Mouse (Mus musculus): ENCODE measurements around the gene Cacnb2. TPM values are rescaled to one million over a fixed set of nuclear protein-coding genes. Genes with fewer than 3 reads are reported as not detected.
A peak's percentile ranks its signal among the peaks of the same experiment; 100 is the strongest.

Cacnb2 gene
- not detected in 2 replicates for polyA plus RNA-seq (2012; ENCODE audit: insufficient read depth, insufficient read length, low replicate concordance, missing spikeins)

GRCm38 (mm10) chr2:14602788-14603187 is at the start of gene Cacnb2:
Cacnb2 (plus strand) TSS chr2:14603088.
- TF ChIP-seq CTCF (IDR thresholded peaks at IDR 0.05; ENCODE audit: insufficient read depth, low read depth, low read length) (no peak), POLR2A (IDR thresholded peaks at IDR 0.05; ENCODE audit: insufficient read depth, low read depth, low read length) (no peak)
- WGBS: 59% methylated on average over 3 of the region's 3 CpGs
- H3K4me1 ChIP-seq (ENCODE audit: control insufficient read depth, insufficient read depth, low read length): peaks cover 3% of the 10 kb centered on the region; the same call in 1 of the 2 replicates
- H3K4me3 ChIP-seq (ENCODE audit: insufficient read depth, low read depth, low read length): peak within 1 kb of the TSS; percentile 54
- H3K27ac ChIP-seq (ENCODE audit: insufficient read depth, low read depth, low read length): no peak within 1 kb of the TSS

- 78% methylated on average over 2 of the region's 2 CpGs for WGBS
- TF ChIP-seq CTCF (IDR thresholded peaks at IDR 0.05; ENCODE audit: insufficient read depth, low read depth, low read length) (no peak), POLR2A (IDR thresholded peaks at IDR 0.05; ENCODE audit: insufficient read depth, low read depth, low read length) (no peak)
- Histone ChIP-seq H3K4me1 (ENCODE audit: control insufficient read depth, insufficient read depth, low read length) (no peaks in the 10 kb centered on the region), H3K4me3 (ENCODE audit: insufficient read depth, low read depth, low read length) (no peak overlapping the region), H3K27ac (ENCODE audit: insufficient read depth, low read depth, low read length) (no peak overlapping the region)
These were observed 34.9 kb upstream of the Cacnb2 start for GRCm38 (mm10) chr2:14568020-14568419.

- TF ChIP-seq POLR2A (IDR thresholded peaks at IDR 0.05; ENCODE audit: insufficient read depth, low read depth, low read length) (no peak), CTCF (IDR thresholded peaks at IDR 0.05; ENCODE audit: insufficient read depth, low read depth, low read length) (no peak)
- Histone ChIP-seq H3K4me1 (ENCODE audit: control insufficient read depth, insufficient read depth, low read length) (no peaks in the 10 kb centered on the region), H3K4me3 (ENCODE audit: insufficient read depth, low read depth, low read length) (no peak overlapping the region)
These were observed 31.6 kb upstream of the Cacnb2 start for GRCm38 (mm10) chr2:14571300-14571699.

GRCm38 (mm10) chr2:14589541-14589940 is 13.3 kb upstream of the Cacnb2 start:
- Histone ChIP-seq H3K4me3 (ENCODE audit: insufficient read depth, low read depth, low read length) (no peak overlapping the region), H3K4me1 (ENCODE audit: control insufficient read depth, insufficient read depth, low read length) (no peaks in the 10 kb centered on the region), H3K27ac (ENCODE audit: insufficient read depth, low read depth, low read length) (no peak overlapping the region)
- TF ChIP-seq POLR2A (IDR thresholded peaks at IDR 0.05; ENCODE audit: insufficient read depth, low read depth, low read length) (no peak), CTCF (IDR thresholded peaks at IDR 0.05; ENCODE audit: insufficient read depth, low read depth, low read length) (no peak)
- 95% methylated on average over 4 of the region's 4 CpGs for WGBS

More at GRCm38 (mm10) chr2:14571300-14571699, 31.6 kb upstream of the Cacnb2 start:
- no peak overlapping the region for H3K27ac ChIP-seq (ENCODE audit: insufficient read depth, low read depth, low read length)

- no peak overlapping the region for H3K4me3 ChIP-seq (ENCODE audit: insufficient read depth, low read depth, low read length)
- no peaks in the 10 kb centered on the region for H3K4me1 ChIP-seq (ENCODE audit: control insufficient read depth, insufficient read depth, low read length)
- TF ChIP-seq POLR2A (IDR thresholded peaks at IDR 0.05; ENCODE audit: insufficient read depth, low read depth, low read length) (no peak), CTCF (IDR thresholded peaks at IDR 0.05; ENCODE audit: insufficient read depth, low read depth, low read length) (no peak)
- H3K27ac ChIP-seq (ENCODE audit: insufficient read depth, low read depth, low read length): no peak overlapping the region
These were observed 4.9 kb upstream of the Cacnb2 start for GRCm38 (mm10) chr2:14597909-14598563.

GRCm38 (mm10) chr2:14603784-14604781 is 1.2 kb downstream of the Cacnb2 start:
- Histone ChIP-seq H3K4me1 (ENCODE audit: control insufficient read depth, insufficient read depth, low read length) (peaks cover 3% of the 10 kb centered on the region; the same call in 1 of the 2 replicates), H3K27ac (ENCODE audit: insufficient read depth, low read depth, low read length) (no peak overlapping the region), H3K4me3 (ENCODE audit: insufficient read depth, low read depth, low read length) (peak overlapping the region; percentile 54)
- TF ChIP-seq CTCF (IDR thresholded peaks at IDR 0.05; ENCODE audit: insufficient read depth, low read depth, low read length): no peak
- TF ChIP-seq POLR2A (IDR thresholded peaks at IDR 0.05; ENCODE audit: insufficient read depth, low read depth, low read length): no peak
- WGBS: under 1% methylated on average over 82 of the region's 83 CpGs

- under 1% methylated on average over 22 of the region's 22 CpGs for WGBS
- Histone ChIP-seq H3K4me3 (ENCODE audit: insufficient read depth, low read depth, low read length) (peak overlapping the region; percentile 54), H3K4me1 (ENCODE audit: control insufficient read depth, insufficient read depth, low read length) (peaks cover 3% of the 10 kb centered on the region; the same call in 1 of the 2 replicates), H3K27ac (ENCODE audit: insufficient read depth, low read depth, low read length) (no peak overlapping the region)
- TF ChIP-seq CTCF (IDR thresholded peaks at IDR 0.05; ENCODE audit: insufficient read depth, low read depth, low read length) (no peak), POLR2A (IDR thresholded peaks at IDR 0.05; ENCODE audit: insufficient read depth, low read depth, low read length) (no peak)
These were observed 1.9 kb downstream of the Cacnb2 start for GRCm38 (mm10) chr2:14604791-14605190.

- peak overlapping the region; percentile 54 for H3K4me3 ChIP-seq (ENCODE audit: insufficient read depth, low read depth, low read length)
- no peak overlapping the region for H3K27ac ChIP-seq (ENCODE audit: insufficient read depth, low read depth, low read length)
- 29% methylated on average over 7 of the region's 7 CpGs for WGBS
- TF ChIP-seq CTCF (IDR thresholded peaks at IDR 0.05; ENCODE audit: insufficient read depth, low read depth, low read length) (no peak), POLR2A (IDR thresholded peaks at IDR 0.05; ENCODE audit: insufficient read depth, low read depth, low read length) (no peak)
- H3K4me1 ChIP-seq (ENCODE audit: control insufficient read depth, insufficient read depth, low read length): peaks cover 3% of the 10 kb centered on the region; the same call in 1 of the 2 replicates
These were observed 2.3 kb downstream of the Cacnb2 start for GRCm38 (mm10) chr2:14605207-14605606.

All from olfactory bulb, adult 2 months (tissue).